Mouse (Mus musculus) lung, postnatal 4 days (tissue): ENCODE measurements around the gene Uvrag.
A peak's percentile ranks its signal among the peaks of the same experiment; 100 is the strongest.

Source experiments
- DNase-seq, 2 experiments: peaks; one replicate each; pipeline ENCODE4 v3.0.0; 2021

Uvrag gene

GRCm38 (mm10) chr7:98873316-98873715, 267.6 kb downstream of the Uvrag start:
- no peak for DNase-seq

- DNase-seq, result no peak
Observed at GRCm38 (mm10) chr7:98871882-98872281, 269.1 kb downstream of the Uvrag start.

- no peak for DNase-seq
Observed at GRCm38 (mm10) chr7:98870791-98871190, 270.1 kb downstream of the Uvrag start.

- DNase-seq, result peak in 1 of 2 experiments; percentile 21
Observed at GRCm38 (mm10) chr7:98869070-98869469, 271.9 kb downstream of the Uvrag start.

- no peak for DNase-seq
Observed at GRCm38 (mm10) chr7:98867794-98868150, 273.2 kb downstream of the Uvrag start.

- peak; percentile 48 to 71 for DNase-seq
Observed at GRCm38 (mm10) chr7:98867053-98867793, 273.7 kb downstream of the Uvrag start.

GRCm38 (mm10) chr7:98863969-98864718, 276.8 kb downstream of the Uvrag start:
- peak in 1 of 2 experiments; percentile 54 for DNase-seq

- no peak for DNase-seq
Observed at GRCm38 (mm10) chr7:98862994-98863393, 277.9 kb downstream of the Uvrag start.

- no peak for DNase-seq
Observed at GRCm38 (mm10) chr7:98861002-98861401, 279.9 kb downstream of the Uvrag start.

- no peak for DNase-seq
Observed at GRCm38 (mm10) chr7:98857094-98857493, 283.8 kb downstream of the Uvrag start.

GRCm38 (mm10) chr7:98856128-98856527, 284.8 kb downstream of the Uvrag start:
- no peak for DNase-seq

GRCm38 (mm10) chr7:98855388-98855787, 285.6 kb downstream of the Uvrag start:
- no peak for DNase-seq

GRCm38 (mm10) chr7:98853806-98854205, 287.1 kb downstream of the Uvrag start:
- DNase-seq, result no peak

GRCm38 (mm10) chr7:98852950-98853650, 287.8 kb downstream of the Uvrag start:
- no peak for DNase-seq

GRCm38 (mm10) chr7:98851220-98851619, 289.7 kb downstream of the Uvrag start:
- peak; percentile 44 to 74 for DNase-seq

- no peak for DNase-seq
Observed at GRCm38 (mm10) chr7:98850388-98850787, 290.6 kb downstream of the Uvrag start.

- no peak for DNase-seq
Observed at GRCm38 (mm10) chr7:98848899-98849640, 291.9 kb downstream of the Uvrag start.

GRCm38 (mm10) chr7:98843649-98844048, 297.3 kb downstream of the Uvrag start:
- DNase-seq, result no peak

GRCm38 (mm10) chr7:98842997-98843396, 297.9 kb downstream of the Uvrag start:
- DNase-seq, result no peak

GRCm38 (mm10) chr7:98841802-98842201, 299.1 kb downstream of the Uvrag start:
- peak; percentile 46 to 74 for DNase-seq

- DNase-seq, result no peak
Observed at GRCm38 (mm10) chr7:98840771-98841170, 300.2 kb downstream of the Uvrag start.

- DNase-seq, result no peak
Observed at GRCm38 (mm10) chr7:98839312-98839711, 301.6 kb downstream of the Uvrag start.

GRCm38 (mm10) chr7:98838729-98839141, 302.2 kb downstream of the Uvrag start:
- peak; percentile 76 to 83 for DNase-seq
